Comparison of ENCODE assay signal across 22 mouse cellular contexts in genomic region chr1:118552071-118552470, GRCm38 (mm10).
"Had no signal": no experiment of that assay in that cellular context is flagged by ENCODE, and none has a peak within 500 bp of the region (broad histone marks: within the 10 kb centered on the region; RNA-seq: fewer than 3 reads in every experiment).

No protein-coding gene starts in this region.

- H3K27ac ChIP-seq: limb, embryonic 12.5 days; limb, embryonic 15.5 days; liver, embryonic 14.5 days; macrophage; midbrain, embryonic 12.5 days; midbrain, embryonic 15.5 days; neural tube, embryonic 12.5 days; neural tube, embryonic 15.5 days; stomach, postnatal 0 days had no signal

- H3K4me3 ChIP-seq: limb, embryonic 12.5 days; limb, embryonic 15.5 days; midbrain, embryonic 12.5 days; midbrain, embryonic 15.5 days; neural tube, embryonic 12.5 days; neural tube, embryonic 15.5 days had no signal

- DNase-seq: kidney, adult 11 months; kidney, adult 9 months; kidney, postnatal 14 days; kidney, postnatal 4 days; left cerebral cortex, postnatal 4 days; liver, postnatal 0 days; right cerebral cortex, adult 18-20 months; right cerebral cortex, postnatal 14 days; right cerebral cortex, postnatal 4 days; thymus, adult 2 months; thymus, postnatal 14 days; thymus, postnatal 4 days had no signal

- ATAC-seq: liver, postnatal 0 days; lung, postnatal 0 days; midbrain, embryonic 15.5 days had no signal
